Mouse (Mus musculus): Measurements from ENCODE around the gene Iqub. TPM values are rescaled to one million over a fixed set of nuclear protein-coding genes. Genes with fewer than 3 reads are reported as not detected.

Gene Iqub
- 0.24 TPM for polyA plus RNA-seq (2014; fragmentation: Illumina TruSeq; extraction: RNeasy Lipid Tissue Mini Kit (QIAGEN cat#74804); ENCODE audit: low read depth, low replicate concordance)

GRCm38 (mm10) chr6:24514552-24515284 lies at the start of gene Iqub:
Gene Iqub (minus strand): TSS chr6:24515067.

GRCm38 (mm10) chr6:24528064-24528243 lies 13.1 kb upstream of the Iqub start, which contains the start of gene Asb15:
Gene Asb15 (plus strand): TSS chr6:24528144.

GRCm38 (mm10) chr6:24527155-24528063 lies 12.5 kb upstream of the Iqub start, which contains the start of gene Ndufa5:
Gene Ndufa5 (minus strand): TSS chr6:24528013.

Other genes with a start within 250 kb of the Iqub start
- 1,276 TPM for gene Ndufa5, start 12.9 kb upstream of the Iqub start, polyA plus RNA-seq (2014; fragmentation: Illumina TruSeq; extraction: RNeasy Lipid Tissue Mini Kit (QIAGEN cat#74804); ENCODE audit: low read depth, low replicate concordance)
- gene Asb15, start 13.1 kb upstream of the Iqub start, polyA plus RNA-seq (2014; fragmentation: Illumina TruSeq; extraction: RNeasy Lipid Tissue Mini Kit (QIAGEN cat#74804); ENCODE audit: low read depth, low replicate concordance): 51.7 TPM
- 559 TPM for gene Lmod2, start 82.7 kb upstream of the Iqub start, polyA plus RNA-seq (2014; fragmentation: Illumina TruSeq; extraction: RNeasy Lipid Tissue Mini Kit (QIAGEN cat#74804); ENCODE audit: low read depth, low replicate concordance)
- 20.8 TPM for gene Wasl, start 149.9 kb upstream of the Iqub start, polyA plus RNA-seq (2014; fragmentation: Illumina TruSeq; extraction: RNeasy Lipid Tissue Mini Kit (QIAGEN cat#74804); ENCODE audit: low read depth, low replicate concordance)
- gene Hyal6, start 218.2 kb upstream of the Iqub start, polyA plus RNA-seq (2014; fragmentation: Illumina TruSeq; extraction: RNeasy Lipid Tissue Mini Kit (QIAGEN cat#74804); ENCODE audit: low read depth, low replicate concordance): not detected
- not detected for gene Hyal4, start 233.3 kb upstream of the Iqub start, polyA plus RNA-seq (2014; fragmentation: Illumina TruSeq; extraction: RNeasy Lipid Tissue Mini Kit (QIAGEN cat#74804); ENCODE audit: low read depth, low replicate concordance)

Measured in heart, adult 10 weeks (tissue).